Mouse (Mus musculus): ENCODE measurements around the gene Arsb.
A peak's percentile ranks its signal among the peaks of the same experiment; 100 is the strongest.
"Not testable (repeated sequence)": the region's sequence is repeated elsewhere in the genome, so short reads cannot be mapped to it uniquely, and the experiment has no call there.

Gene Arsb

DNA sequence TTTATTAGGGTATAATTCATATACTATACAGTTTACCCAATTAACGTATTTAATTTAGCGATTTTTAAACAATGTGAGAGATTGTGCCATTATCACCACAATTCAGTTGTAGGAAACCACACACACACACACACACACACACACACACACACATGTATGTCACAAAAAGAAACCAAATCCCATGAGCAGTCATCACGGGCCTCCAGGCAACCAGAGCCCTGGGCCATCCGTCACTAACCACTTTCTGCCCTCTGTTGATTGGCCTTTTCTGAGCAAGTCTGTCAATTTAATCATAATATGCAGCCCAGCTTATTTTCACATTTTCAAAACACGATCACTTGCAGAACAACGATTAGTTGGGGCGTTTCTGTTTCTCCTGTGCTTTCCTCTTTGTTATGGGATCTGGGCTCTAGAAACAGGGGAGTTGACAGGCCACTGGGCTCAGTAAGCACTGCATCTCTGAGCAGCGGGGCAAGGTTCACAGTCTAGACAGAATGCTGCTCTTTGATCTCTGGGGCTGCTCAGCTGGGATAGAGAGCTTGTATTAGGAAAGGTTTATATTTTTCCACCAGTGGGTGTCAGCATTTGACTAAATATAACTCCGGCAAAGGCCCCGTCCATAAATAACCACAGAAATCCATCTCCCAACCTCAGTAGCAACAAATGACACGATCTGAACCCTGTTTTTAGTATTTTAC lies 21.7 kb downstream of the Arsb start:
- DNase-seq = peak; percentile 81

DNA sequence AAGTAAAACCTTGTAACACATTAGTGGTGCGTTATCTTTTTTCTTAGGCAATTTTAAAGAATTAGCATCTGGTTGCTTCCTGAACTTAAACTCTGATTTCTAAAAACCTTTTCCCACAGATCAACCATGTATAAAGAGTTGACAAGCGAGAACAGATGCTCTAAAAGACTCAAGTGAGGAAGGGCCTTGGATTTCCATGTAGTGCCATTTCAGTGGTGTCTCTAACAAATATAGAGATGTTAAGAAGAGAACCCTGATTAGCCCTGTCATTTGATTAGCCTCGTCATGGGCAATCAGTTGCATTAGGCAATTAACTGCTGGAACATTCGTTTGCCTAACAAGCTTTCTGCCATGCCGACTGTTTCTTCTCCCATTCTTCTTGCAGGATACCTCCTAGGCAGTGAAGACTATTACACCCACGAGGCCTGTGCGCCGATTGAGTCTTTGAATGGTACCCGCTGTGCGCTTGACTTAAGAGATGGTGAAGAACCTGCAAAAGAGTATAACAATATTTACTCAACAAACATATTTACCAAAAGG lies 22.3 kb downstream of the Arsb start:
- peak; percentile 50 for DNase-seq

DNA sequence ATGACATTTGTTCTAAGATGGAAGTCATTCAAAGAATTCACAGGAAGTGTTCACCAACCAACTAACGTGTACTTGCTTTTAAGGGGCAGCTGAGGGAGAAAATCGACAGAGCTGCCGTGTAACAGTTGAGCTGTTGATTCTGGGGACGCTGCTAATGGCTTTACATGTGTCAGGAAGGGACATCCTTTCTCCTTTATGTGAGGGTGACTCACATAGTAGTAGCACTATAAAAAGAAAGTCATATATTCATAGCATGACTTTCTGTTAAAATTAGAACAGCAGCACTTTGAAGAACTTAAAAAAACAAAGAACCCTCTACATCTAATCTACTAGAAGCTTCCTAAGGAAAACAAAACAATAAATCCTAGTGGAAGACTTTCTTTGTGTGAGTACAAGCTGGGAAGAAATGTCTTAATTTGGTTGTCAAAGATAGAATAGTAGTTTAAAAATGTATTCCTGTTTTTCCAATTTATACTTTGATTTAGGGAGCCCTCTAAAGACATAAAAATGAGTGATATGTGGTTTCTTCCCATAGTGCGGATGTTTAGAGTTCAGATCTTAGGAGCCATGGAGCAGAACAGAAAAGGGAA lies 25.7 kb downstream of the Arsb start:
- DNase-seq = no peak

DNA sequence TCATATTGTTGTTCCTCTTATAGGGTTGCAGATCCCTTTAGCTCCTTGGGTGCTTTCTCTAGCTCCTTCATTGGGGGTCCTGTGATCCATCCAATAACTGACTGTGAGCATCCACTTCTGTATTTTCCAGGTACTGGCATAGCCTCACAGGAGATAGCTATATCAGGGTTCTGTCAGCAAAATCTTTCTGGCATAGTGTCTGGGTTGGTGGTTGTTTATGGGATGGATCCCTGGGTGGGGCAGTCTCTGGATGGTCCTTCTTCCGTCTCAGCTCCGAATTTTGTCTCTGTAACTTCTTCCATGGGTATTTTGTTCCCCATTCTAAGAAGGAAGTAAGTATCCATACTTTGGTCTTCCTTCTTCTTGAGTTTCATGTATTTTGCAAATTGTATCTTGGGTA lies 38.9 kb downstream of the Arsb start:
- DNase-seq = not testable (repeated sequence)

DNA sequence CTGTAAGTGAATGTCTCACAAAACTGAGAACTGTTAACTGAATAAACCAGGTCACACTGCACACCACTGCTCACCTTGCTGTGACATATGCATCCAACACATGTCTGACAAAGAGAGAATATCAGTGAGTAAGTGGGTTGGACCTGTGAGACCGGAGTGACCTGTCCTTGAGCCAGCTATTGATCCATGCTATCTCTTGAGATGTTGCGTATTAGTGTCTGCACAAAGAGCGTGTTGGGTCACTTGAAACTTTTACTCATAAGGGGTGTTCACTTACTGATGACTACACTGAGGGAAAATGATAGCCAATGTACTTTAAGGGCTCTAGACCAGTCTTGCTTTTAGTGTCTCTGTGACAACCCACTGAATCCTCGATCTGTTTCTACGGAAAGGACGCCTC lies 42.7 kb downstream of the Arsb start:
- DNase-seq = no peak

DNA sequence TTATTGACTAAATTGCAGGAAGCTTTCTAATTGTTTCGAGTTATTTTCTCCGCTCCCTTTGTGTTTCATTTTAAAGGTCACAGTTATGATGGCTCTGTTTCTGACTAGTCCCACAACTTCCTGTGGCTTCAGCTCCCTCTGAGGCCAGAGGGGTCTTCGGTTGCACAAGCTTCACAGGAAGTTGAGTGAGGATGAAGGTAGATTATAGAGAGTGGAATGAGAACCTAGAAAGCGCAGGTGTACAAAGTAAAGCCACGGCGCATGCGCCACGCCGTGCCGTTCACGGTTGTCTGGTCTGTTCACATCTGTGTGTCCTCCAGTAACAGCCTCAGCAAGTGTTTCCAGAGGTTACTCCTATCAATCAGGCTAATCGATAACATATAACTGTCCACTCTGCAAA lies 43.2 kb downstream of the Arsb start:
- no peak for DNase-seq

DNA sequence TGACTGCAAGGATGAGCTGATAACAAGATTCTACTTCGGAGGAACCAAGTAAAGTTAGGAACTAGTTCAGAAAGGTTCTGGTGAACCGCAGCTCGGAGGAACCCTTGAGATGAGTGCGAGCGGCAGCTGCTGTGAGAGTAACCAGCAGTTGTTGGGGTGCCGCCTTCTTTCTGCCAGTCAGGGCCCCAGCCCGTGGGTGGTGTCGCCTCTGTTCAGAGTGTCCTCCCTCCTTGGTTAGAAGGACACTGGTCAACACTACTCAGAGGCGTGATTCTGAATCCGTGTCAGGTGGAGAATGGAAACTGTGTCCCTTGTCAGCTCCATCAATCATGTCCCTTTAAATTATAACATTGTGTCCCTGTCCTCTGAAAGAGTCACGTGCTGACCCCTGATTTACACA lies 43.7 kb downstream of the Arsb start:
- DNase-seq = no peak

DNA sequence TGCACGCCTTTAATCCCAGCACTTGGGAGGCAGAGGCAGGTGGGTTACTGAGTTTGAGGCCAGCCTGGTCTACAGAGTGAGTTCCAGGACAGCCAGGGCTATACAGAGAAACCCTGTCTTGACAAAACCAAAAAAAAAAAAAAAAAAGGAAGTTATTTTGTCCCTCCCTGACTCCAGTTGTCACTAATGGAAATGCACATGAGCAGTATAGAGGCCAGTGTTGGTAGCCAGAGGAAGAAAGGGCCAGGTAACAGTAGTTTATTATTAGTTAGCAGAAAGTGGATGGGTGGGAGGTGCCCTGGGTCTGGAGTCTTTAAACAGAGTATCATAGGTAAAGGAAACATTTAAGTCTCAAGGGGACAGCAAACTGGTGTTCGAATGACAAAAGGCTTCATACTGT lies 44.7 kb downstream of the Arsb start:
- DNase-seq = no peak

DNA sequence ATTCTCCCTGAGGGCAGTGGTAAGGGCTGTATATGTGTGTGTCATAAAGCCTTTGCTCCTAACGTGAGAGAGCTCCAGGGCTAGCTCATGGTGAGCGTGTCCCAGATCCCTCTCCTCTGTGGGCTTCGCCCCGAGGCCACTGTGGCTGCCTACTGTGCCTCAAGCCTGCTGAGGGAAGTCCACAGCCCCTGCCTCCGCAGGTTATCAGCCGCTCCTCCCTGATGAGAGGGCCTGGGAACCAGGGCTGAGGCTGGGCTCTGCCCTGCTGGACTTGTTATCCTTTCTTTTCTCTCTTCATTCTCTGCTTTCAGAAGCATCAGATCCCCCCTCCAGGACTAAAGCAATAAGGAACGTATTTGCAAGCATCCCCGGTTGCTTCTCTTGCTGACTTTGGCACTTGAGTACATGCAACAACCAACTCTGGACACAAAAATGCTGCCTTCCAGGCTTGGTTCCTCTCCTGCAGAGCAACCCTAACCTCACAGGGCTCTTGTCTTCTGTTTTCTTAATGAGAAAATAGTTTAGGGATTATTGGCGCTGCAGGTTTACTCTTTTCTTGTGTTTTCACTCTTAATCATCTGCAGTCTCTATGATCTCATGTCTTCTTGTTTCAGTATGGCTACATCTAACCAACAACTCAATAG lies 45.4 kb downstream of the Arsb start:
- no peak for DNase-seq

DNA sequence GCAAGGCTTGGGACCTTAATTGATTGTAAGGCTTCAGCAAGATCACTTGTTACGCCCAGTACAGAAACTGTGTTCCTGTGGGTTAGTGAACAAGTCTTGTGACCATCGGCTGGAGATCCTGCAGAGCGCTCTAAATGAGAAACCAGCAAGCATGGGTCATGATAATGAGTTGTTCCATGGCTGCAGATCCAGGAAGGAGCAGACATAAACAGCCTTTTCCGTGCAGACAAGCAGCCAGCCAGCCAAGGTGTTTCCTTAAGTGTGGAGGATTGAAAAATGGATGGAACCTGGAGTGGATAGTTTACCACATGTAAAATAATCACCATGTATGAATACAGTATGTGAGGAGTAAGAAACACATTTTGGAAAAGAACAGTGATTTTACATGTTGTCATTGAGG lies 48.7 kb downstream of the Arsb start:
- DNase-seq = no peak

DNA sequence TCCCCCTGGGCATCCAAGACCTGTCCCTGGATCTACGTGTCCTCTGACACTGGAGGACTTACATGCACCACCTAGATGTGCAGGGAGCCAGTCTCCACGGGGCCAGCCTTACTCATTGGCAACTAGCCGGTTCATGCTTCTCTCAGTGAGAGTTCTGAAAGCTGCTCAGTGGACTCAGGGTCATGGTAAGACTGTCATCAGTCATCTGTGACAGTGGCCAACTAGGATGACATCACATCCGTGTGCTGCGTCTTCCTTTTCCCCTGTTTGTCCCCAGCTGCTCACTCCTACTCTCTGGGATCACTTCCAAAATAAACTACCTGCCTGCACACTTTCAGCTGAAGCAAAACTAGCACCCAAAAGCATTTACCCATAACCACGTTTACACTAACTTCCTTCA lies 50.6 kb downstream of the Arsb start:
- no peak for DNase-seq

DNA sequence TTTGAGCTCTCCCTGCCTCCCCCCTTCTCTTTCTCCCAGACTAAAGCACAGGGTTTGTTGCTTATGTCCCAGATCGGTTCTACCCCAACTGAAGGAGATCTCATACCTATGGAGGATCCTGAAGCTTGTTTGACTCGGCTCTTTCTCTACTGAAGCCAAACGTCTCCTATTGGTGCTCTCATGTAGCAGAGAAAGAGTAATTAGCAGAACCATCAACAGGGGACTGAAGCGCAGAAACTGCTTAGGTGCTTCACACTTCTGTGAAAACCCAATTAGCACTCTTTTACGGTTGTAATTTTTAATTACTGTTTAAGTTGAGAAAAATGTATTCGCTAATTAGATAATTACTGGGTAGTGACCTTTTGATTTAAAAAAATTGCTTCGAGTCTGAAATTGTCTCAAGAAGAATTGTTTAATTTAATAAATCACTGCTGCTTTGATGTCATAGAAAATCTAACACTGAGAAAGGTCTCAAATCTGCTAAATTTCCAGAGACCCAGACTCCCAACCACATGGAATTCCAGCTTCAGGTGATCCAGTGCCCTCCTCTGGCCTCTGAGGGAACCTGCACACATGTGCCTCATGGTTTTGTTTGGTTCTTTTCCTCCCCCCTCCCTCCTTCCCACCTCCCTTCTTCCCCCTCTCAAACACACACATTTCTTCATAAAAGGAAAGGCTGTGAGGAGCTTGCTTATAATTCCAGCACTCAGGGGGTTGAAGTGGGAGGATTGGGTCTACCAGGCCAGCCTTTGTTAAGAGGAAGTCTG lies 54.5 kb downstream of the Arsb start:
- no peak for DNase-seq

DNA sequence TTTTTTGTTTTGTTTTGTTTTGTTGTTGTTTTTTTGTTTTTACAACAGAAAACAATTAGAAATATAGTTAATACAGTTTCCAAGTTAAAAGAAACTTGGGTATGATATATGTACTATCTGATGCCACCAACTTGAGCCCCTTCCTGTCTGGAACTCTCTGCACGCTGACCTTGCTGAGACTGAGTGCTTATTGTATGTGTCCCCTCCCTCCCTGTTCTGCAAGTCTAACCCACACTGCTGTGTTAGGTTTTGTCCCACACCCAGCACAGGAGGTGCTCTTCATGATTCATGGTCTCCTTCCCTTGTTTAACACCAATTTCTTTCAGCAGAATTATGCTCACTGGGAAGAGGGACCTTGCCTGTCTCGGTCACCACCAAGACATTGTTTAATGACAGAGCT lies 56.3 kb downstream of the Arsb start:
- DNase-seq = no peak

DNA sequence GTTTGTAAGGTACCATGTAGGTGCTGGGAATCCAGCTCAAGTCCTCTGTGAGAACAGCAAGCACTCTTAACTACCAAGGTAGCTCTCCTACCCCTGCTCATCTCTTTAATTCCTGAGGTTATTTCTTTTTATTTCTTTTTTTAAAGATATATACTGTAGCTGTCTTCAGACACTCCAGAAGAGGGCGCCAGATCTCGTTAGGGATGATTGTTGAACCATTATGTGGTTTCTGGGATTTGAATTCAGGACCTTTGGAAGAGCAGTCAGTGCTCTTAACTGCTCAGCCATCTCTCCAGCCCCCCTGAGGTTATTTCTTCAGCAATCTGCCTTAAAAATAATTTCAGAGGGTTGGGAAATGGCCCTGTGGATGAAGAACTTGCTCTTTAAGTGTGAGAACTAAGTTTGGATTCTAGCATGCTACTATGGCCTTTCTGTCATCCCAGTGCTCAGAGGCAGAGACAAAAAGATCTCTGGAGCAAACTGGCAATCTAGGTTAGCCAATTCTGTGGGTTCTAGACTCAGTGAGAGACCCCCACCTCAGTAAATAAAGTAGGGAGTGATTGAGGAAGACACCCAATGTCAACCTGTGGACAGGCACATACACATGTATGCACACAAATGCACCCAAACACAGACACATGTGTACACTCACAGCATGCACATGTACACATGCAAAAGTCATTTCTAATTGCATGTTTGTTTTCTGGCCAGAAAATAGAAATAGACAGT lies 58.3 kb downstream of the Arsb start:
- DNase-seq = no peak

DNA sequence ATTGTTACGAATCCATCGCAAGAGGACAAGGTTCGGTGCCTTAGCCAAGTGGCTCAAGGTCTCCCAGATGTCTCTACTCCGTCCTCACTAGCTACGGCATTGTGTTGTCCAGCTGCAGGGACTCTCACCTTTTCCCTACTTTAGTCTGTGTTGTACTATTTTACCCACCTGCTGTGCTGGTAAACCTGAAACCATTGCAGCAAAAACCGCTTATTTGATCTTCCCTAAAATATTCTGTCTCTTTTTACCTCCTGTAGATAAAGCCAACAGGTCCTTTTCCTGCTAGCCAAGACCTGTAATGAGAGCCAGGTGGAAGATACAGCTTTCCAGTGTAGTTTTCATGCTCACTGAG lies 58.8 kb downstream of the Arsb start:
- DNase-seq = no peak

DNA sequence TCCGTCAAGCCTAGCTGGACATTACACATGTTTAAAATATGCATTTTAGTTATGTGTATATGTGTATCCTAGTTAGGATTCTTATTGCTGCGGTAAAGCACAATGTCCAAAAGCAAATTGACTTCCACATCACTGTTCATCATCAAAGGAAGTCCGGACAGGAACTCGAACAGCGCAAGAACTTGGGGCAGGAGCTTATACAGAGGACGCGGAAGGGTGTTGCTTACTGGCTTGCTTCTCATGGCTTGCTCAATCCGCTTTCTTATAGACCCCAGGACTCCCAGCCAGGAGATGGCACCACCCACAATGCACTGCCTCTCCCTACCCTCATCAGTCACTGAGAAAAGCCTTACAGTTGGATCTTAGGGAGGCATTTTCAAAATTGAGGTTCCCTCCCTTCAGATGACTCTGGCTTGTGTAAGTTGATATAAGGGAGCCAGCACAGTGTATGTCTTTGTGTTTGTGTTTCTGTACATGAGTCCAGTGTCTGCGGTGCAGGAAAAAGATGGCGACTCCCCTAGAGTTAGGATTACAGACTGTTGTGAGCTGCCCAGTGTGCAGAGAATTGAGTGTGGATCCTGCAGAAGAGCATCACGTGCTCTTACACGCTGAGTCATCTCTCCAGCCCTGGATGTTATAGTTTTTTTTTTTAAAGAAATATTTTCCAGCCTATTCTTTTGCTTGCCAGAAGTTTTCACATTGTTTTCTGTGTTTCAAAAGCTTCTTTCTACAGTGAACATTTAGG lies 66.2 kb downstream of the Arsb start:
- DNase-seq = no peak

DNA sequence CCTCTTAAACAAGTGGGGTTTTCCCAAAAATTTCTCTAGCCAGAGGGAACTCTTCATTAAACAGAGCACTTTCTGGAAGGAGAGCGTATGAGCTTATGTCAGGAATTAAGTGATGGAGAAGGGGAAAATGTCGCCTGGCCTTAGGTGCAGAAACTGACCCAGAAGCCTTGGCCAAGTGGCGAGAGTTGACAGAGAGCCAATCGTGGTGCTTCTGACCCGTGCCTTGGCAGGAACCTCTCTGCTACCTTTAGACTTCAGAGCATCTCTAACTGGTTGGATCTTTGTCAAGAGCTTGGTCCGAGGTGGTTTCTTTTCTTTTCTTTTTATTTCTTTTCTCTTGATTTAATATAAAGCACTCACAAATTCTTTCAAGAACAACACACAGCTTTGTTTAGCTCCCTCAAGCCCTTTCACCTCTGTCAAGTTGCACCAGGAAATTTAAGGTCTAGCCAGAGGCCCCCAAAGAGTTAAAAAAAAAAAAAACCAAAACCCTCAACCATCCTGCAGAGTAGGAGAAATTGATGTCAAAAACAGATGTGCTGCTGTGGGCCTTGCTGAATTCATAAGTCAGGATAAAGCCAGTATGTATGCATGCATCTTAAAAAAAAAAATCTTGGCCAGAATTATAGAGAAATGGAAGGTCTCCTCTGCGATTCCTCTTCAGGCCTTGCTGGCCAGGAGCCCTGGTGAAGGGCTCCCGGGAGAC lies 67.2 kb downstream of the Arsb start:
- DNase-seq = no peak

DNA sequence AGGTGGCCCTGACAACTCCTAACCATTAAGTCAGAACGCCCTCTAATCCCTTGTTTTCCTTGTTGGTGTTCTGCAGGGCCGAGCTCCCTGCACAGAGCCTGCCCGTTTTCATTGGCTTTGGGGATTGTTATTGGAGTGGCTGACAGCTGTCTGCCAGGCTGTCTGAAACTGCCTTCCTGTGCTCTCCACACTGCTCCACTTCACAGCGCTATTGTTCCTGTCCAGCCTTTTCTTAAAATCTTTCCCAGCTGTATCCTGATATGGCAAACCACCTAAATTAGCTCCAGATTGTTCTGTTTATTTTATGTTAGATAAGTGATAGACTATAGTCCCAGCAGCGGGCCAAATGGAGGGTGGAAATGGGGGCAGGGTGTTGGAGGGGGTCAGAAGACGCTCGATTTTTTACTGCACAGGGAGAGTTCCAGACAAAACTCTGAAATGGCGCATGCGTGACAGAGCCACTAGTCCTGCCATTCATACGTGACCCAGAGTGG lies 67.8 kb downstream of the Arsb start:
- peak; percentile 78 for DNase-seq

DNA sequence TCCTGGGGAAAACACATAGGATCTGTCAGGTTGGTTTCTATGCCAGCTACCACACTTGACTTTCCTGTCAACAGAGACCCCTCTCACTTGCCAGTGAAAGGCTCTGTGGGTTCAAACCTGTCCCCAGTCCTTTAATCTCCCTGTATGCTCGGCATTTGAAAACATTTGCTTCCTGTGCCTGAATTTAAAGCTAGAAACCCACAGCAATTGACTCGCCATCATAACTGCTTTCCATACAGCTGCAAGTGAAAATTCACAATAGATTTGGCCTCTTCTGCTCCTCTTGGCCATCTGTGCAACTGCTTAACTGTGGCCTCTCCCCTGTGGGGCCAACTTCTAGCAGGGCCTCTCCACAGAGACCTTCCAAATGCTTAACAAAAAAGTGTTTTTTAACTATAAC lies 68.3 kb downstream of the Arsb start:
- peak; percentile 29 for DNase-seq

DNA sequence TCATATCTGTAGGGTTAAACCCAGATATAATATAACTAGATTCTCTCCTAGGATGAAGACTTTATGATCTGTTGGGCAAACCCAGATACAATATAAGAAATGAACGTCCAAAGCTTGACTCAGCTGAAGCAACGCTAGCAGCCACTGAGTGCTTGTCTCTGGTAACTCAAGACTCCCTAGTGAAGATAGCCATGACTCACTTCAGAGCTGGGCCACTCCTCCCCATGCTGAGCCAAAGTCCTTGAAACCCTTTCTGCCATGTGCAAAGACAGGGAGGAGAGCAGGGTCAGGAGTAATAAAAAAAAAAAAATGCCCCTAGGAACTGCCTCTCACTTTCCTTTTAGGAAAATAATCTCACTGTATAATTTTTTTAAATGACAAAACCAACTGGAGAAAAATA lies 68.7 kb downstream of the Arsb start:
- DNase-seq = no peak

DNA sequence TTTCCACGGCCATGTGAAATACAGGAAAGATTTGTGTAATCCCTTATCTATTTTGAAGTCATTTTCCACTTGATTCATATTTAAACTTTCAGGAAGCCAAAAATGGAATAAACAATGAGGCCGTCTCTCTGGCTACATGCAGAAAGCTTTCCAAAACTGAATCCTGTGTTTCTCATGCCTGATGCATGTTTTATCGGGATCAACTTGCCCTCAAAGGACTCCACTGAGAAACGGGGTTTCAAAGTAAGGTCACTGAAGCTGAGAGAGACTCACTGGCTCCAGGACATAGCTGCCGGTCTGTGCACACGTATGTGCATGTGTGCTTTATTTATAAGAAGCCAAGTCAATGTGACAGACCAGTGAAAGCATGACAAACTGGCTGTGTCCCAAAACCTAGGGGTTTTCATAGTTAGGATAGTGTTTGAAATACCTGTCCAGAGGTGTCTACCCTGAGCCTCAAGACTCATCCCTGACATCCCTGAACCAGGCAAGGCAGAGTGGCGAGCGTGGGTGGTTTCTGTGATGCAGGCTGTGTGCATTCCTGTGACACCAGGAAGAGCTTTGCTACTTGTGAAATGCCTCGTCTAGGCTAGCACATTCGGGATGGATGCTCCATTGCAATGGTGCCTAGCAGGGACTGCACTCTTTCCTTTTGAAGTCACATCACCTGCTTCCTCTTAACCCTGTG lies 75.5 kb downstream of the Arsb start:
- DNase-seq = no peak
